Mouse (Mus musculus): ENCODE measurements around the gene Tdrd1. TPM values are rescaled to one million over a fixed set of nuclear protein-coding genes. Genes with fewer than 3 reads are reported as not detected.

Gene Tdrd1
- total RNA-seq, 2 experiments from 2014 or later = 0.44 to 0.68 TPM

DNA sequence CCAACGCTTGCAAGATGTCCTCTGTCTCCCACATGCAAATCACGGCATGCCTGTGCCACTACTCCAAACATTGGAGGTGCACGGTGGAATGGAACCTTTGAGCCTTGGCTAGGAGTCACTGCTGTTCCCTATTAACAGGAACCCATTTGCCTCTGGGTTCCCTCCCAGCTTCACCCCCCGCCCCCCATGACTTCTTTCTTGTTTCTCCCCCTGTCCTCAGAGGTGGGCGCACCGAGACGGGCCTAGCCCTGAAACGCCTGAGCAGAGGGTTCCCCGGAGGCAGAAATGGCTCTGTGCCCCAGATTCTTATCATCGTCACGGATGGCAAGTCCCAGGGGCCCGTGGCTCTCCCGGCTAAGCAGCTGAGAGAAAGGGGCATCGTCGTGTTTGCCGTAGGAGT, 71.6 kb downstream of the Tdrd1 start:
- intact Hi-C loops (cut with DNase I) = no loop called here

GRCm38 (mm10) chr19:56904095-56904494, 78.1 kb downstream of the Tdrd1 start:
- intact Hi-C loops (cut with DNase I) = no loop called here
- no peak for DNase-seq (ENCODE audit: low spot score in 2 of 2)

More for the DNA sequence above, 71.6 kb downstream of the Tdrd1 start:
- DNase-seq (ENCODE audit: low spot score in 2 of 2) = no peak

DNA sequence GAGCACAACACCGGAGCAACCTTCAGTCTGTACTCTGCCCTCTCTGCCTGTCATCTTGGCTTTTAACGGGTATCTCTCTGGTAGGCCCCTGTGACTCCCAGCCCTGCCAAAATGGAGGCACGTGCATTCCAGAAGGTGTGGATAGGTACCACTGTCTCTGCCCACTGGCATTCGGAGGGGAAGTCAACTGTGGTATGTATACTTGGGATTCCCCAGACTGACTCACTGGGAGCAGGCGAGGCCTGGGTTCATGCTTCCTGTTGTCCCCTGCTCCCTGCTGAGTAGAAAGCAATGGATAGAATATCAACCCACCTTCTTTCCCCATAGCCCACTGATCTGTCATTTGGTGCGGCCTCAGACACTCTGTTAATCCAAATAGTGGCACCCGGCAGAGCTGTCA, 79.4 kb downstream of the Tdrd1 start:
- intact Hi-C loops (cut with DNase I) = loop anchor here (5.0 kb wide), 1 partner anchor 93 kb away; no protein-coding TSS in a partner anchor
- DNase-seq (ENCODE audit: low spot score in 2 of 2) = no peak

DNA sequence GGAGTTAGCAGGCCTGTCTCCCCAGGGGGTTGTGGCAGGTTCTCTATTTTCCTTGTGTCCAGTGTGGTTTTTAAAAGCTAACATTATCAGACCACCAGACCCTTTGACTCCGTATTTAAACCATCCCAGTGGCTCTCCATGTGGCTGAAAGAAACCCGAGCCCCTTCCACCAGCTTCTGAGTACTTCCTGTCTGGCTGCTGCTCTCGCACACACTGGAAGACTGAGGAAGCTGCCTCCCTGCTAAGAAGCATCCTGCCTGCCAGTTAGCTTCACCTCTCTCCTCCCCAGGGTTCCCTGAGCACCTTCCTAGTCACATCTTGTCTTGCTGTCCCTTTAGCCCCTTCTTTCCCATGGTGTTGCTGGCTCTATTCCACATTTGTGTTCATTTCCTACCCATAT, 81.8 kb downstream of the Tdrd1 start:
- intact Hi-C loops (cut with DNase I) = loop anchor here (5.0 kb wide), 1 partner anchor 96 kb away; no protein-coding TSS in a partner anchor
- DNase-seq (ENCODE audit: low spot score in 2 of 2) = no peak

DNA sequence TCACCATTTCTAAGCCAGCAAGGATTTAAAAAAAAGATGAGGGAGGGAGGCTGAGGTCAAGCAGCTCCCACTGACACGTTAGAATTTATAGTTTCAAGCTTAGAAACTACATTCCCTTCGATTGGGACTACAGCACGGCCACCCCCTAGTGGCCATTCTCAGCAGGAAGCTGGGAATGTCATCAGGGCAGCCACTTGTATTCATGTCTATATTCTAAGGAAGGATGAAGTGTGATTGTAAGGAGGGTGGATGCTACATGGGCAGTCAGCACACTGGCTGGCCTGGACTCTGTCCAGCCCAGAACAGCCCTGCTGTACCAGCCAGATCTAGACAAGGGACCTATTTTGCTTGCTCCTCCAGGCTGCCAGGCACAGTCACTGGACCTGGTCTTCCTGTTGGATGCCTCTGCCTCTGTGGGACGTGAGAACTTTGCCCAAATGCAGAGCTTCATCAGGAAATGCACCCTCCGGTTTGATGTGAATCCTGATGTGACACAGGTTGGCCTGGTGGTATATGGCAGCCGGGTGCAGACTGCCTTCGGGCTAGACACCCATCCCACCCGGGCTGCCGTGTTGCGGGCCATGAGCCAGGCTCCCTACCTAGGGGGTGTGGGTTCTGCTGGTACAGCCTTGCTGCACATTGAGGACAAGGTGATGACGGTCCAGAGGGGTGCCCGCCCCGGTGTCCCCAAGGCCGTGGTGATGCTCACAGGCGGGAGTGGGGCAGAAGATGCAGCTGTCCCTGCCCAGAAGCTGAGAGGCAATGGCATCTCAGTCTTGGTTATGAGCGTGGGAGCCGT, 82.7 kb downstream of the Tdrd1 start:
- peak; percentile 56 to 64 for DNase-seq (ENCODE audit: low spot score in 2 of 2)
- intact Hi-C loops (cut with DNase I) = loop anchor here (5.0 kb wide), 1 partner anchor 96 kb away; no protein-coding TSS in a partner anchor

DNA sequence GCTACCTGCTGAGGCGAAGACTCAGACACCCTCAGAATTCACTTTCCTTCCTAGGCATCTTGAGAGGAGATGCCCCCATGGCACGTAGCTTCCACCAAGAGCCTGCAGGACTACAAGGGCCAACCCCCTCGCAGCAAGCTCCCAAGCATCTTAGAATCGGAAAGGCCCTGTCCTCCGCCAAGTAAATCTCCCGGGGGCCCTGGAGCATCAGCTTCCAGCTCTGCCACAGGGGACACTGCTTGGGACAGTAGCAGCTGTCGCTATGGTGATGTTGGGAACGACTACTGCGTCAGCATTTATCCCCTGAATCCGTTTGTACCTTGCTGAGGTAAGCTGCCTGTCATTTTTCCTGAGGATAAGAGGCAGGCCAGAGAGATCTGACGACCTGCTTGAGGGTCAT, 84.6 kb downstream of the Tdrd1 start:
- no peak for DNase-seq (ENCODE audit: low spot score in 2 of 2)
- intact Hi-C loops (cut with DNase I) = loop anchor here (10.0 kb wide), 1 partner anchor 414 kb away; no protein-coding TSS in a partner anchor

GRCm38 (mm10) chr19:56913761-56914160, 87.8 kb downstream of the Tdrd1 start:
- DNase-seq (ENCODE audit: low spot score in 2 of 2) = no peak
- intact Hi-C loops (cut with DNase I) = loop anchor here (10.0 kb wide), 1 partner anchor 411 kb away; no protein-coding TSS in a partner anchor

DNA sequence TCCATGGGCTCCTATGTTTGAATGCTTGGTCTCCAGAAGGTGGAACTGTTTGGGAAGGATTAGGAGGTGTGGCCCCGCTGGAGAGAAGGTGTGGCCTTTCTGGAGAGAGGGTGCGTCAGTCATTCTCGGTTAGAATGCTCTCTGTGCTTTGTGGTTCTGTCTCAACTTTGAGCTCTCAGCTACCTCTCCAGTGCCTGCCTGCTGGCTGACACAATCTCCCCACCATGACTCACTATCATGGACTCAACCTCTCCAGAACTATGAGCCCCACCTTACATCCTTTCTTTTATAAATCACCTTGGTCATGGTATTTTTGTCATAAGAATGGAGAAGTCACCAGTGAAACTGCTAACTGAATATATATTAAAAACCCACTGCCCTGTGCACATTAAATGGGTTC, 88.6 kb downstream of the Tdrd1 start:
- intact Hi-C loops (cut with DNase I) = loop anchor here (5.0 to 10.0 kb wide), 2 partner anchors 118 to 410 kb away; no protein-coding TSS in a partner anchor
- DNase-seq (ENCODE audit: low spot score in 2 of 2) = no peak

- no peak for DNase-seq (ENCODE audit: low spot score in 2 of 2)
- intact Hi-C loops (cut with DNase I) = loop anchor here (5.0 to 10.0 kb wide), 2 partner anchors 117 to 410 kb away; no protein-coding TSS in a partner anchor
These were observed 89.1 kb downstream of the Tdrd1 start for GRCm38 (mm10) chr19:56915084-56915483.

Other genes starting within 250 kb of the Tdrd1 start
- gene Adrb1, start 104.0 kb upstream of the Tdrd1 start, total RNA-seq (2021) = 10 to 100 TPM; 40.1 to 43.9 TPM
- 10 to 100 TPM; 43.6 to 47.2 TPM for gene Ccdc186, start 4.0 kb upstream of the Tdrd1 start, total RNA-seq (2021)
- gene Vwa2, start 48.0 kb downstream of the Tdrd1 start, total RNA-seq (2021) = under 1 TPM in 1 of 2 experiments, not detected in 1; 0.11 TPM
- 10 to 100 TPM; 11.9 to 13.4 TPM for gene Afap1l2, start 182.0 kb downstream of the Tdrd1 start, total RNA-seq (2021)